Mouse (Mus musculus) hindbrain, postnatal 0 days (tissue): Measurements from ENCODE around the gene Phc2. TPM values are rescaled to one million over a fixed set of nuclear protein-coding genes. Genes with fewer than 3 reads are reported as not detected.
A peak's percentile ranks its signal among the peaks of the same experiment; 100 is the strongest.

Experiments
- ATAC-seq: fragments of 200-750 bp; cut with Nextera tagmentation; 2 replicates; pipeline ENCODE4 v1.8.0; 2017; ENCODE audit warnings: mild to moderate bottlenecking, moderate TSS enrichment, moderate library complexity
- DNase-seq: peaks from one replicate; pipeline ENCODE4 v3.0.0-alpha.2; 2015; ENCODE audit warnings: low spot score
- H3K27ac ChIP-seq: fragments of 300-500 bp; sonication (generic); 2 replicates; pipeline ENCODE4 v1.5.1; 2014; ENCODE audit warnings: mild to moderate bottlenecking
- H3K27me3 ChIP-seq: fragments of 300-500 bp; sonication (generic); 2 replicates; pipeline ENCODE4 v1.6.1; 2014; ENCODE audit warnings: low read length, mixed read lengths; ENCODE audit not compliant: insufficient read depth
- H3K36me3 ChIP-seq: fragments of 300-500 bp; sonication (generic); 2 replicates; pipeline ENCODE4 v1.6.1; 2014; ENCODE audit warnings: low read length, mixed read lengths; ENCODE audit not compliant: insufficient read depth
- H3K4me1 ChIP-seq: fragments of 300-500 bp; sonication (generic); 2 replicates; pipeline ENCODE4 v1.6.1; 2014; ENCODE audit warnings: antibody characterized with exemption, low read length, mixed read lengths; ENCODE audit not compliant: insufficient read depth
- H3K4me2 ChIP-seq: fragments of 300-500 bp; sonication (generic); 2 replicates; pipeline ENCODE4 v1.6.1; 2014; ENCODE audit warnings: low read depth, mild to moderate bottlenecking, low read length, moderate library complexity, mixed read lengths
- H3K4me3 ChIP-seq: fragments of 300-500 bp; sonication (generic); 2 replicates; pipeline ENCODE4 v1.5.1; 2014; ENCODE audit warnings: low read length
- H3K9ac ChIP-seq: fragments of 300-500 bp; sonication (generic); replicated peaks from 2 replicates; pipeline ENCODE4 v1.6.1; 2014; ENCODE audit warnings: mild to moderate bottlenecking, low read length, moderate library complexity, mixed read lengths
- H3K9me3 ChIP-seq: fragments of 300-500 bp; sonication (generic); 2 replicates; pipeline ENCODE4 v1.6.1; 2016; ENCODE audit warnings: low read length, mixed read lengths
- CTCF ChIP-seq: IDR thresholded peaks from 2 replicates; pipeline ENCODE4 v1.5.1; 2016; ENCODE audit warnings: antibody characterized with exemption, control low read depth, low read depth
- WGBS: fragments of 180-500 bp; shearing (Covaris S2); extraction: QIAGEN DNeasy Blood & Tissue Kit; methylation state at CpG from one replicate; pipeline ENCODE4 v1.1.7; 2014; 5-methylcytosine and 5-hydroxymethylcytosine counted together
- polyA plus RNA-seq: library from polyadenylated mRNA; unstranded; fragments of >200 nt; fragmentation: Nextera tagmentation; extraction: Ambion mirVana; gene quantifications from 2 replicates; pipeline ENCODE4 v1.2.1, GENCODE M21; 2015
- total RNA-seq: library from RNA; depleted of rRNA; stranded (reverse); fragments of >200 nt; gene quantifications from 2 replicates; pipeline ENCODE4 v1.2.3, GENCODE M21; 2014

Phc2 gene
- total and polyA plus RNA-seq, 2 experiments from 2014 or later: 50.7 to 125 TPM

- DNase-seq (no peak), ATAC-seq (no peak)
- TF ChIP-seq CTCF: no peak
- H3K4me1 ChIP-seq: peaks cover 8% of the 10 kb centered on the region; the same call in 1 of the 2 replicates
- no peak overlapping the region for H3K27ac ChIP-seq
- no peaks in the 10 kb centered on the region for H3K27me3 ChIP-seq
- H3K4me3 ChIP-seq: no peak overlapping the region
- H3K4me2 ChIP-seq: no peak overlapping the region
- no peaks in the 10 kb centered on the region for H3K9me3 ChIP-seq
- 61% methylated on average over 15 of the region's 15 CpGs for WGBS
- peaks cover 3% of the 10 kb centered on the region; the same call in 1 of the 2 replicates for H3K36me3 ChIP-seq
- H3K9ac ChIP-seq: no peak overlapping the region
Measured at GRCm38 (mm10) chr4:128709061-128709780, 54.7 kb downstream of the Phc2 start.

GRCm38 (mm10) chr4:128709781-128710166 lies 55.3 kb downstream of the Phc2 start:
- no peaks in the 10 kb centered on the region for H3K9me3 ChIP-seq
- H3K4me3 ChIP-seq: no peak overlapping the region
- WGBS: 76% methylated on average over 12 of the region's 12 CpGs
- no peaks in the 10 kb centered on the region for H3K27me3 ChIP-seq
- ATAC-seq: no peak
- H3K36me3 ChIP-seq: peaks cover 3% of the 10 kb centered on the region; the same call in 1 of the 2 replicates
- H3K27ac ChIP-seq: no peak overlapping the region; the same call in 1 of the 2 replicates
- peaks cover 10% of the 10 kb centered on the region; the same call in 1 of the 2 replicates for H3K4me1 ChIP-seq
- H3K4me2 ChIP-seq: no peak overlapping the region
- no peak overlapping the region for H3K9ac ChIP-seq
- TF ChIP-seq CTCF: no peak
- DNase-seq: no peak

- 0 out of 2 replicates have a peak, but pooled peaks have one; percentile 7 for ATAC-seq
- Histone ChIP-seq H3K36me3 (peaks cover 3% of the 10 kb centered on the region; the same call in 1 of the 2 replicates), H3K9me3 (no peaks in the 10 kb centered on the region), H3K4me2 (no peak overlapping the region), H3K4me1 (peaks cover 15% of the 10 kb centered on the region), H3K9ac (no peak overlapping the region), H3K27ac (no peak overlapping the region; the same call in 1 of the 2 replicates), H3K4me3 (no peak overlapping the region), H3K27me3 (no peaks in the 10 kb centered on the region)
- 62% methylated on average over 6 of the region's 6 CpGs for WGBS
- peak; percentile 61 for DNase-seq
- no peak for TF ChIP-seq CTCF
Measured at GRCm38 (mm10) chr4:128710286-128710685, 55.8 kb downstream of the Phc2 start.

GRCm38 (mm10) chr4:128710800-128711199 lies 56.3 kb downstream of the Phc2 start:
- WGBS: 61% methylated on average over 9 of the region's 9 CpGs
- TF ChIP-seq CTCF: no peak
- ATAC-seq (peak; percentile 2; the same call in 1 of the 2 replicates), DNase-seq (no peak)
- no peak overlapping the region for H3K4me2 ChIP-seq
- no peaks in the 10 kb centered on the region for H3K9me3 ChIP-seq
- H3K4me1 ChIP-seq: peaks cover 21% of the 10 kb centered on the region
- H3K36me3 ChIP-seq: peaks cover 3% of the 10 kb centered on the region; the same call in 1 of the 2 replicates
- peak overlapping the region; percentile 41; the same call in 1 of the 2 replicates for H3K27ac ChIP-seq
- no peak overlapping the region for H3K9ac ChIP-seq
- H3K27me3 ChIP-seq: no peaks in the 10 kb centered on the region
- H3K4me3 ChIP-seq: no peak overlapping the region

GRCm38 (mm10) chr4:128711455-128712135 lies 57.1 kb downstream of the Phc2 start:
- Histone ChIP-seq H3K4me1 (peaks cover 28% of the 10 kb centered on the region), H3K4me3 (no peak overlapping the region), H3K4me2 (peak overlapping the region; percentile 39; the same call in 1 of the 2 replicates), H3K36me3 (peaks cover 3% of the 10 kb centered on the region; the same call in 1 of the 2 replicates), H3K9ac (no peak overlapping the region), H3K9me3 (no peaks in the 10 kb centered on the region), H3K27ac (0 out of 2 replicates have a peak overlapping the region, but pooled peaks have one; percentile 41), H3K27me3 (no peaks in the 10 kb centered on the region)
- peak; percentile 72 for ATAC-seq
- peak; percentile 100 for TF ChIP-seq CTCF
- 6% methylated on average over 24 of the region's 24 CpGs for WGBS
- peak; percentile 97 for DNase-seq

GRCm38 (mm10) chr4:128712136-128712655 lies 57.7 kb downstream of the Phc2 start:
- peak; percentile 20; the same call in 1 of the 2 replicates for TF ChIP-seq CTCF
- H3K9me3 ChIP-seq: no peaks in the 10 kb centered on the region
- no peak for ATAC-seq
- DNase-seq: no peak
- peaks cover 3% of the 10 kb centered on the region; the same call in 1 of the 2 replicates for H3K36me3 ChIP-seq
- peak overlapping the region; percentile 39; the same call in 1 of the 2 replicates for H3K4me2 ChIP-seq
- H3K27ac ChIP-seq: no peak overlapping the region
- H3K9ac ChIP-seq: no peak overlapping the region
- no peak overlapping the region for H3K4me3 ChIP-seq
- H3K4me1 ChIP-seq: peaks cover 32% of the 10 kb centered on the region
- no peaks in the 10 kb centered on the region for H3K27me3 ChIP-seq
- 41% methylated on average over 13 of the region's 13 CpGs for WGBS
